Mouse (Mus musculus) telencephalon, adult 2 months (tissue): ENCODE data around the gene Gtf2ird1.
"Not testable (repeated sequence)": the region's sequence is repeated elsewhere in the genome, so short reads cannot be mapped to it uniquely, and the experiment has no call there.

Experiments
- DNase-seq: peaks from one replicate; pipeline ENCODE4 v3.0.0-alpha.2; 2011; ENCODE audit warnings: low read depth, low spot score

Gene Gtf2ird1

GRCm38 (mm10) chr5:134475006-134475605 lies 18.6 kb upstream of the Gtf2ird1 start:
- DNase-seq = no peak

- DNase-seq = no peak
Observed at GRCm38 (mm10) chr5:134473902-134474301, 17.4 kb upstream of the Gtf2ird1 start.

- no peak for DNase-seq
Observed at GRCm38 (mm10) chr5:134470538-134471169, 14.1 kb upstream of the Gtf2ird1 start.

DNA sequence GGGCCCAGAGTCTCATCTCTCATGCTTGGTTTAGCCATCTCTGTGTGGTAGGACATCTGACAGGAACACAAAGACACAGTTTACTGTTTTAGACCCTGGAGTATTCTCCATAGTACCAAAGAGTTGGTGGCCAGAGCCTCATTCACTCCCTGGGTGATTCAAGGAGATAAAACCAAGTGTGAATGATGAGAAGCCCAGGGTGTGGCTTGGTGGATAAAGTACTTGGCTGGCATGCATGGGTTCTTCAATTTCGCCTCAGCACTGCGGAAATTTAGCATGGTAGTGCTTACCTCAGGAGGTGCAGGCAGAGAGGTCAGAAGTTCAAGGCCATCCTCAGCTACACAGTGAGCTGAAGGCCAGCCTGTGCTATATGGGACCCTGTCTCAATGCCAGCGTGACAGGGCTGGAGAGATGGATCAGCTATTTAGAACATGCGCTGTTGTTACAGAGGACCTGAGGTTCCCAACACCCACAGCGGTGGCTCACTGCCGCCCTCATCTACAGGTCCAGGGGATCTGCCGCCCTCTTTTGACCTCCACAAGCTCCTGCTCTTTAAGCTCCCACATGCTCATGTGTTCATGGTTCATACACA lies 13.1 kb upstream of the Gtf2ird1 start:
- no peak for DNase-seq

DNA sequence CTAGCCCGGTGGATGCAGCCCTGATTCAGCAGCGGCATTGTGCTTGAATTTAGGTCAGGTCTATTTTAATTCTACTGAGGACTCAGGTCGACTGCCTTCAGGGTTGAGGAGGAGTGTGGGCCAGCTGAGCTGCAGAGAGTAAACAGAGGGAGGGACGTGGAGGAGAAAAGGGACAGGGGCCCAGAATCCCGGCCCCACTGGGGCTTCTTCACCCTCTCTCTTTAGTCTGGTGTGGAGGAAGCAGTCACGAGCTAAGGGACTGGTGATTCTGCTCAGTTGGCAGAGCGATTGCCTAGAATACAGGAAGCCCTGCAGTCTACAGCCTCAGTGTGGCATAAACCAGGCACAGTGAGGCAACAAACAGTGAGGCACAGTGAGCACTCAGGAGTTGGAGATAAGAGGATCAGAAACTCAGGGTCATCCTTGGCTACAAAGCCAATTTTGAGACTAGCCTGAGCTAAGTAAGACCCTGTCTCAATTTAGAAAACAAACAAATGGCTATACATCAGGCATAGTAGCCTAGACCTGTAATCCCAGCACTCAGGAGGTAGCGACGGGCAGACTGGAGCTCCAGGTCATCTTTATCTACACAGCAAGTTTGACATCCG lies 11.7 kb upstream of the Gtf2ird1 start:
- no peak for DNase-seq

DNA sequence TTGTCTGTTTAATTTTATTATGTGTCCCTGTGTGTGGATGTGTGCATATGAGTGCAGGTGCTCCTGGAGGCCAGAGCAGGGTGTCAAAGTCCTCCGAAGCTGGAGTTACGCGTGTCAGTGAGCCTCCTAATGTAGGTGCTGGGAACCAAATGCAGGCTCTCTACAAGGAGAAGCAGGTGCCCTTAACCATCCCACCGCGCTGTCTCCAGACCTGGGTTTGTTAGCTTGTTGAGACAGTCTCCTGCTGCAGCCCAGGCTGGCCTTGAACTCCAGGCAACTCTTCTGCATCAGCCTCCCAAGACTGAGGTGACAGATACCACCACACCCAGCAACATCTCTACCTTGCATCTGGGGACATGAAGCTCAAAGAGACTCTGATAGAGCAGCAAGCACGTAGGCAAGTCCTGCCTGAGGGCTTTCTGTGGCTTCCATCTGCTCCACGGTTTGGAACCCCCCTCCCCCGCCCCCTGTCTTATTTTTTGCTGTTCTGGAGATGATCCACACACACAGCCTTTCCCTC lies 10.6 kb upstream of the Gtf2ird1 start:
- DNase-seq = no peak

DNA sequence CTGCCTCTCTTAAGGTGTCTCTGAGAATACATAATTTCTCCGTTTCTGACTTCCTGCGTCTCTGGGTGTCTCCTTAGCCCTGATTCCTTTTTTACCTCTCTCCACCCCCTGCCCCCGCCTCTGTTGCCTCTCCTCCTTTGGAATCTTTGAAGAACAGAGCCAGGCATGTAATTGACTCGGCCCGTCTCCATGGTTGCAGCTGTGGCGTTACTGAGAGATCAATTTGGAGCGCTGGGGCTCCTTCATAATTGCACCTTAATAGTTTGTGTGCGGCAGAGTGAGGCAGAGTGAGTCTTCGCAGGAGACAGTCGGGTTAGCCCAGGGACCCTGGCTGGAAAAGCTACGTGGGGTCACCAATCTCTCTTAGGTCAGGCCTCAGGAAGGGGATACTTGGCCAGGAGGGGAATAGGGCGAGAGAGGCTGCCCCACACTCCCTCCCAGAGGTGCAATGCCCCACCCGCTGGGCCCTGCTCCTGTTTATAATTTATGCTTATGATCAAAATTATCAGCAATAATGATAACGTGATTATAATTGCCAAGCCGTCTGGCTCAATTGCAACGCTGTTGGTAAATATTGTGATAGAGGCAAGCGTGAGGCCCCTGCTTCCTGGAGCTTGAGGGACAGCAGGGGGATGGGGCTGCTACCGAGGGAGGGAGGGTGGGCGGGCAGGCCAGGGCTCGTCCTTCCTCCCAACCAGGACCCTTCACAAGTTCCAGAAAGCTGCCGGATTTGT lies 9.9 kb upstream of the Gtf2ird1 start:
- DNase-seq = no peak

DNA sequence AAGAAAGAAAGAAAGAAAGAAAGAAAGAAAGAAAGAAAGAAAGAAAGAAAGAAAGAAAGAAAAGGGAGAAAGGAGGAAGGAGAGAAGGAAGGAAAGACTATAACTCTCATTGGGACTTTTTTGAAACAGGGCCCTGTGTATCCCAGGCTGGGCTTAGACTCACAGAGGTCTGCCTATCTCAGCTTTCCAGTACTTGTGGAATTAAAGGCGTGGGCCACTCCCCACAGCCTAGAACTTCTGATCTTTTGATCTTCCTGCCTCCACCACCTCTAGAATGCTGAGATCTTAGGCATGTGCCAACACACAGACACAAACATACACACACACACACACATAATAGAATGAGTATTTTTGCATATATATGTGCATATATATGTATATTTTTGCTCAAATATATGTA lies 8.7 kb upstream of the Gtf2ird1 start:
- DNase-seq = no peak

DNA sequence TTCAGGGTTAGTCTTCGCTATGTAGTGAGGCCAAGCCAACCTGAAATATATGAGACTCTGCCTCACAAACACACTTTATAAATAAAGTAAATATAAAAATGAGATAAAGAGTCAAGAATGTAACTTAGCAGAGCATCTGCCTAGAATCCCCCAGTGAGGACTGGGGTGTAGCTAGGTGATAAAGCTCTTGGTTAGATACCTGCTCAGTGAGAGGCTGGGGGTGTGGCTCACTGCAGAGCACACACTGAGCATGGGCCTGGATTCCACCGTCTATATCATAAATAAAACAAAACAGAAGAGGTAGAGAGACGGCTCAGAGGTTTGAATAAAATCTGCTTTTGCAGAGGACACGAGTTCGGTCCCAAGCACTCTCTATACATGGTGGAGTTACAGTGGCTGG lies 7.7 kb upstream of the Gtf2ird1 start:
- no peak for DNase-seq

GRCm38 (mm10) chr5:134462731-134463130 lies 6.2 kb upstream of the Gtf2ird1 start:
- no peak for DNase-seq

DNA sequence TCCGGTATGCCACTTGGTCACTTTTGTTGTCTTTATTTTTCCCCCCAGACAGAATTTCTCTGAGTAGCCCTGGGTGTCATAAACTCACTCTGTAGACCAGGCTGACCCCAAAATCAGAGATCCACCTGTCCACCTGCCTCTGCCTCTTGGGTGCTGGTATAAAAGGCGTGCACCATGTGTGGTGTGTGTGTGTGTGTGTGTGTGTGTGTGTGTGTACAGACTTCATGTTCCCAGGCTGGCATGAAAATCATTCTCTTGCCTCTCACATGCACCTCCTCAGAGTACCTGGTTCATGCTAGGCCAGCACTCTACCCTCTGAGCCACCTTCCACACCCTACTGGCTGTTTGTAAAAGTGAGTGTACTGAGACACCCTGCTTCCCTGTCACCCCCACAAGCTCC lies 5.8 kb upstream of the Gtf2ird1 start:
- DNase-seq = no peak

- DNase-seq = no peak
Observed at GRCm38 (mm10) chr5:134460546-134460945, 4.0 kb upstream of the Gtf2ird1 start.

GRCm38 (mm10) chr5:134459096-134459495 lies 2.6 kb upstream of the Gtf2ird1 start:
- DNase-seq = no peak

GRCm38 (mm10) chr5:134458416-134458815 lies 1.9 kb upstream of the Gtf2ird1 start:
- no peak for DNase-seq

- no peak for DNase-seq
Observed at GRCm38 (mm10) chr5:134457371-134457770, 855 bp upstream of the Gtf2ird1 start.

DNA sequence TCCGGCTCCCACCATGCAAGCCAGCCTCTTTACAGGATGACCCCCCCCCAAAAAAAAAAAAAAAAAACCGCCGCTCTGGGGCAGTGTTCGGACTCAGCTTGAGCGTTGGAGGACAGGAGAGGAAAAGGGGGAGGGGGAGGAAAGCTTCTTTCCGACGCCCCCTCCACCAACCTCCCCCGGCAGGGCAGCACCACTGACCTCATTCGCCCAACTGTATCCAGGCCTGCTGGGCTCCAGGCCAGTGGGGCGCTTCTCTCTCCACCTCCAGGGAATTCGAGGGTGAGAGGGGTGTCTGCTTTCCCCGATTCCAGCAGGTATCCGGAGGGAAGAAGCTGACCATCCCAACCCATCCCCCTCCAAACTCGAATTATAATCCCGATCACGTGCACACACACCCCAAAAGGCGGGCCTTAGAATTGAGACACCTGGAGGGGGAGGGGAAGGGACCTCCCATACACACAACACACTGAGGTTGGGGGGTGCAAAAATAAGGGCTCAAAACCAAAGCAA lies 547 bp downstream of the Gtf2ird1 start:
- DNase-seq = no peak

GRCm38 (mm10) chr5:134455186-134455895 lies 1.2 kb downstream of the Gtf2ird1 start:
- DNase-seq = no peak

- DNase-seq = no peak
Observed at GRCm38 (mm10) chr5:134454421-134454820, 2.1 kb downstream of the Gtf2ird1 start.

GRCm38 (mm10) chr5:134453577-134453976 lies 2.9 kb downstream of the Gtf2ird1 start:
- DNase-seq = no peak

DNA sequence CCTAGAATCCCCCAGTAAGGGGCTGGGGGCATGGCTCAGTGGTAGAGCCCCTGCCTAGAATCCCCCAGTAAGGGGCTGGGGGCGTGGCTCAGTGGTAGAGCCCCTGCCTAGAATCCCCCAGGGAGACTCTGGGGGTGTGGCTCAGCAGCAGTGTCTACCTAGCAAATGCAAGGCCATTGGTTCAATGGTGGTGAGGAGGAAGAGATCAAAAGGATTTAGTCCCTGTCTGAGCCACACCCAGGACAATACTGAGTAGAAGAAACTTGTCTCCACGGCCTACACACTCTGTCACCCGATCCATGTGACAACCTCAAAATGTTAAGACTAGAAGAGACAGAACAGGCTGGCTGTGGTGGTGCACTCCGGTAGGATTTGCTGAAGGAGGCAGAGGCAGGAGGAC lies 9.8 kb downstream of the Gtf2ird1 start:
- not testable (repeated sequence) for DNase-seq

- no peak for DNase-seq
Observed at GRCm38 (mm10) chr5:134445895-134446294, 10.6 kb downstream of the Gtf2ird1 start.
